Mouse (Mus musculus) cerebellum, adult 2 months (tissue): ENCODE measurements around the gene Srek1. TPM values are rescaled to one million over a fixed set of nuclear protein-coding genes. Genes with fewer than 3 reads are reported as not detected.

ENCODE experiments used
- DNase-seq, 2 experiments: peaks; one replicate each; pipeline ENCODE4 v3.0.0; 2021
- H3K27ac ChIP-seq: fragments of 200-500 bp; 2 replicates; pipeline ENCODE4 v1.5.1; 2012; ENCODE audit warnings: low read length, control low read depth, inconsistent platforms; ENCODE audit not compliant: insufficient read depth
- H3K27me3 ChIP-seq: fragments of 200-500 bp; 2 replicates; pipeline ENCODE4 v1.6.1; 2012; ENCODE audit warnings: inconsistent platforms, mild to moderate bottlenecking, low read length, moderate library complexity; ENCODE audit not compliant: control insufficient read depth, insufficient read depth
- H3K4me1 ChIP-seq: fragments of 200-500 bp; 2 replicates; pipeline ENCODE4 v1.6.1; 2011; ENCODE audit warnings: low read length; ENCODE audit not compliant: control insufficient read depth, insufficient read depth
- H3K4me3 ChIP-seq: fragments of 200-500 bp; replicated peaks from 2 replicates; pipeline ENCODE3; 2011; ENCODE audit warnings: mild to moderate bottlenecking, low read depth, low read length, control low read depth; ENCODE audit not compliant: insufficient read depth
- CTCF ChIP-seq: fragments of 200-500 bp; IDR thresholded peaks from 2 replicates; pipeline ENCODE4 v1.5.1; 2011; ENCODE audit warnings: low read depth, mild to moderate bottlenecking, control low read depth, low read length, moderate library complexity, borderline replicate concordance; ENCODE audit not compliant: insufficient read depth
- POLR2A ChIP-seq: fragments of 200-500 bp; IDR thresholded peaks from 2 replicates; pipeline ENCODE4 v1.6.1; 2011; ENCODE audit warnings: low read length, control low read depth, borderline replicate concordance; ENCODE audit not compliant: insufficient read depth
- WGBS: fragments of 180-500 bp; shearing (Covaris S2); methylation state at CpG from one replicate; pipeline ENCODE4 v1.1.7; 2018; 5-methylcytosine and 5-hydroxymethylcytosine counted together
- polyA plus RNA-seq: library from polyadenylated mRNA; depleted of rRNA; stranded (reverse); fragments of >200 nt; gene quantifications from 2 replicates; pipeline ENCODE4 v1.2.3, GENCODE M21; 2012

Gene Srek1
- polyA plus RNA-seq, 1 experiment: 56.1 TPM

- H3K27me3 ChIP-seq: no peaks in the 10 kb centered on the region
Measured at GRCm38 (mm10) chr13:103711406-103712025, 62.9 kb downstream of the Srek1 start.

GRCm38 (mm10) chr13:103710359-103710781 lies 64.0 kb downstream of the Srek1 start:
- Histone ChIP-seq H3K4me1 (no peaks in the 10 kb centered on the region), H3K27ac (no peak overlapping the region), H3K4me3 (no peak overlapping the region), H3K27me3 (no peaks in the 10 kb centered on the region)
- WGBS: 37% methylated on average over 7 of the region's 7 CpGs
- no peak for TF ChIP-seq POLR2A
- peak; percentile 6; the same call in 1 of the 2 replicates for TF ChIP-seq CTCF
- no peak for DNase-seq

More at GRCm38 (mm10) chr13:103711406-103712025, 62.9 kb downstream of the Srek1 start:
- WGBS: 42% methylated on average over 11 of the region's 11 CpGs
- Histone ChIP-seq H3K4me3 (no peak overlapping the region), H3K4me1 (no peaks in the 10 kb centered on the region), H3K27ac (no peak overlapping the region)
- no peak for DNase-seq
- TF ChIP-seq CTCF (no peak), POLR2A (no peak)

GRCm38 (mm10) chr13:103705436-103705978 lies 68.9 kb downstream of the Srek1 start:
- no peak overlapping the region for H3K27ac ChIP-seq
- no peak for TF ChIP-seq CTCF
- 80% methylated on average over 6 of the region's 6 CpGs for WGBS

GRCm38 (mm10) chr13:103703833-103704232 lies 70.6 kb downstream of the Srek1 start:
- Histone ChIP-seq H3K27ac (no peak overlapping the region), H3K27me3 (no peaks in the 10 kb centered on the region), H3K4me3 (no peak overlapping the region), H3K4me1 (no peaks in the 10 kb centered on the region)
- TF ChIP-seq POLR2A: no peak
- no peak for TF ChIP-seq CTCF
- no peak for DNase-seq
- WGBS: 65% methylated on average over 6 of the region's 6 CpGs

More at GRCm38 (mm10) chr13:103705436-103705978, 68.9 kb downstream of the Srek1 start:
- no peak for DNase-seq
- H3K27me3 ChIP-seq: no peaks in the 10 kb centered on the region
- no peak overlapping the region for H3K4me3 ChIP-seq
- H3K4me1 ChIP-seq: no peaks in the 10 kb centered on the region

GRCm38 (mm10) chr13:103703386-103703785 lies 71.0 kb downstream of the Srek1 start:
- WGBS: 43% methylated on average over 7 of the region's 7 CpGs

GRCm38 (mm10) chr13:103702266-103702665 lies 72.1 kb downstream of the Srek1 start:
- no peak for TF ChIP-seq POLR2A
- TF ChIP-seq CTCF: no peak

More at GRCm38 (mm10) chr13:103703386-103703785, 71.0 kb downstream of the Srek1 start:
- Histone ChIP-seq H3K4me1 (no peaks in the 10 kb centered on the region), H3K27ac (no peak overlapping the region), H3K4me3 (no peak overlapping the region), H3K27me3 (no peaks in the 10 kb centered on the region)
- TF ChIP-seq POLR2A (no peak), CTCF (peak; percentile 57)
- DNase-seq: peak; percentile 14 to 20

GRCm38 (mm10) chr13:103700752-103701151 lies 73.7 kb downstream of the Srek1 start:
- DNase-seq: no peak
- WGBS: 72% methylated on average over 2 of the region's 2 CpGs

More at GRCm38 (mm10) chr13:103702266-103702665, 72.1 kb downstream of the Srek1 start:
- H3K4me1 ChIP-seq: no peaks in the 10 kb centered on the region
- H3K27me3 ChIP-seq: no peaks in the 10 kb centered on the region
- WGBS: 83% methylated on average over 3 of the region's 3 CpGs
- H3K27ac ChIP-seq: no peak overlapping the region
- DNase-seq: no peak
- no peak overlapping the region for H3K4me3 ChIP-seq

GRCm38 (mm10) chr13:103697993-103698392 lies 76.4 kb downstream of the Srek1 start:
- WGBS: 78% methylated on average over 9 of the region's 9 CpGs
- Histone ChIP-seq H3K27me3 (no peaks in the 10 kb centered on the region), H3K27ac (no peak overlapping the region), H3K4me1 (no peaks in the 10 kb centered on the region), H3K4me3 (no peak overlapping the region)
- DNase-seq: no peak
- TF ChIP-seq CTCF (no peak), POLR2A (no peak)

More at GRCm38 (mm10) chr13:103700752-103701151, 73.7 kb downstream of the Srek1 start:
- TF ChIP-seq POLR2A: no peak
- no peak for TF ChIP-seq CTCF
- Histone ChIP-seq H3K4me3 (no peak overlapping the region), H3K27ac (no peak overlapping the region), H3K27me3 (no peaks in the 10 kb centered on the region), H3K4me1 (no peaks in the 10 kb centered on the region)
